Mouse (Mus musculus): ENCODE results near the gene Itsn1.

Gene Itsn1

GRCm38 (mm10) chr16:91732816-91733215, 3.7 kb downstream of the Itsn1 start:
- no peak for DNase-seq

- DNase-seq, result no peak
These were observed 5.7 kb downstream of the Itsn1 start for GRCm38 (mm10) chr16:91734771-91735170.

DNA sequence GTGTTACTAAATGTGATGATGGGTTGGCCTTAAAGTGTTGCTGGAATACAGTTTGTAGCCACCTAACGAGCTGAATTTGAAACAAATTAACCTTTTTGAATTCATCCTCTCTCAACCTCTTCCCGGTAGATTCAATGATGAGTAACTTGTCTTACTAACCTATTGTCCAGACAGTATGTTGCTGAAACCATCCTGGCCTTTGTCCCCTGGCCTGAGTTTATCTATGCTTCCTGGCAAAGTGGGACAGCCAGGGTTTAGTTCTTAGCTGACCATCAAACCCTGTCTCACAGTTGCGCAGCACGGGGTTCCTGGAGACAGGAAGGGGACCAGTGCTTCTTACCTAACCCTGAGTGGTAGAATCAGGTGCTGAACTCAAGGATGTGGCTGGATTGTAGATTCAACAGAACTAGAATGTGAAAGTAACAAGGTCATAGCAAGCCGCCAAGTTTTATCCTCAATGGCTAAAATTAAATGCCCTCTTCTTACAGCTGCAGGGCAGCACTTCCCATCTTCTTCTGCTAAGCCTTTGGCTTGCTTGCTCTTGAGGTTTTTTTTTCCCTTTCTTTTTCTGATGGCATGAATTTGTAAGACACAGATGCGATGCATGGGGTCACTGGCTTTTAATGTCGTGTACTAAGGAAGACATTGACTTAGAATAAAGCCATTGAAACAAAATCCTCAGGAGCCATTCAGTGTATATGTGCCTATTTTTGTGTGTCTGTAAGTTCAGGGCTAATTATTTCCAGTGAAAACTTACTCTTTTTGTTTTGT, 7.2 kb downstream of the Itsn1 start:
- DNase-seq, result no peak

DNA sequence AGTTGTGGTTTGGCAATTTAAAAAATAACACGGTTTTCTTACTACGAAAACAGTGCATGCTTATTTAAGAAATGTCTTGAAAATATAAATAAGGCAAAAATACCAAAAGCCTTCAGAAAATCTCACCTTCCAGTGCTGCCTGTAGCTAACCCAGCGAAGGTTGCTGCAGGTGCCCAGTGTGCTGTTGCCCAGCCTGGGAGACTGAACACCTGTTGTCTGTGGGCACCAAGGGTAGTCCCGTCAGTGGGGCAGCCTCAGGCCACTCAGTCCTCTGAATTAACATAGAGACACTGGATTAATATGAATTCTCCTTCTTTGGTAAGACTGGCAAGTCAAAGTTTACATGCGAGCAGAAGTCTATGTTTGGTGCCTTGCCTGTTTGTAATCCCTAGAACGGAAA, 9.4 kb downstream of the Itsn1 start:
- DNase-seq, result no peak

DNA sequence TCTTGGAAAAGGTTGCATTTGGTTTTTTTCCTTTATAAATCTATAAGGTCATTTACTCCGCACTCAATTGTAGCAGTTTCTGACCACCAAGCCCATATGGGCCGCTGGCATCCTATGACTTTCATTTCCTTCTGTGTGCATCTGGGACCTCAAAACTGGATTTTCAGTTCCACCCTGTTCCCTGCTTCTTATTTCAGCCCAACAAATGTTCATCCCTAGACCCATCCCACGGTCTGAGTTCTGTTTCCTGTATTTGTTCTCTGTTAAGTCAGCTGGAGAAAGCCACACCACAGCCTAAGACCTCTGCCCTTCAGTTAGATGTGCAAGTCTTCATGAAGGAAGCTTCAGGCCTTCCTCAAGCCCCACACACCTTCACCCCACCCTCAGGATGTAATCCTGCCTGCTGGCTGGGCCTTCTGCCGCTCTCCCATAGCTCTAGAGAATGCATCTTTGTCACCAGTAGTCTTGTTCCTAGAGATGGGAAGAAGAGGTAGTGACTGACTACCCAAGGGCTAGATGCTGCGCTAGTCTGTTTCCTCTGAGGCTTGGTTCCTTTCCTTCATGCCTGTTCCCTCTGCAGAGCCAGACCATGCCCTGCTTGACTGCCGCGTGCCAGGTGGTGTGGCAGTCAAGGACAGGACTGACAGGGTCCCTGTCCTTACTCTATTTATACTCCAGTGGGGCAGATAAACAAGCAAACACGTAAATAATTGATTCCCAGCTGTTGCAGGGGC, 11.3 kb downstream of the Itsn1 start:
- DNase-seq, result no peak

DNA sequence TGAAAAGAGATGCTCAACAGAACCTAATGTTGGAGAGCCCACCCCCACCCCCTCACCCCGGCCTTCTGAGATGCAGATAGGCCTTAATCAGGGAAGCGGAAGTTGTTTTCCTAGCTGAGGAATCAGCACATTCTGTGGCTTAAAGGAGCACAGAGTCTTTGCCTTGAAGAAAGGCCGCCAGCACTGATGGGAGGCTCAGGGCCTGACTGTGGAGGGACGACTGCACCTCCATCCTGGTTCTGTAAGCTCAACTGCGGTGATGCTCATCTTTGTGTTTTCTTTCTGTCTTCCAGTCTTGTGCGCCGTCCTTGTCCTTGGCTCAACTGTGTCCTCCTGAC, 11.8 kb downstream of the Itsn1 start:
- DNase-seq, result no peak

DNA sequence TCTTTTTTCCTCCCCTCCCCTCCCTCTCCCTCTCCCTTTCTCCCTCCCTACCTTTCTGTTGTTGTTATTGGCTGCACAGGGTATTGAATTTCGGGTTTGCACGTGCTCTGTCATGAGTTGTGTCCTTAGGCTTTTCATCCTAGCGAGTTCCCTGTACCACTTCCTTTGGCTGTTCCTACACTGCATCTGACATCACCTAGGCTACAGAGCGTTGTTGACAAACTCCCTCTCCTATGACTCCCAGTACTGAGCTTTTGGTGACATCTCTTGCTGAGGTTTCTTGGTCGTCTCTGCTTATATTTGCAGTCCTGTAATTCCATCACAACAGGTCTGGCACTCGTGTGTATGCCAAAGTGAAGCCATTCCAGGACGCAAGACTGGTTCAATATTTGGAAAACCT, 14.0 kb downstream of the Itsn1 start:
- DNase-seq, result no peak

DNA sequence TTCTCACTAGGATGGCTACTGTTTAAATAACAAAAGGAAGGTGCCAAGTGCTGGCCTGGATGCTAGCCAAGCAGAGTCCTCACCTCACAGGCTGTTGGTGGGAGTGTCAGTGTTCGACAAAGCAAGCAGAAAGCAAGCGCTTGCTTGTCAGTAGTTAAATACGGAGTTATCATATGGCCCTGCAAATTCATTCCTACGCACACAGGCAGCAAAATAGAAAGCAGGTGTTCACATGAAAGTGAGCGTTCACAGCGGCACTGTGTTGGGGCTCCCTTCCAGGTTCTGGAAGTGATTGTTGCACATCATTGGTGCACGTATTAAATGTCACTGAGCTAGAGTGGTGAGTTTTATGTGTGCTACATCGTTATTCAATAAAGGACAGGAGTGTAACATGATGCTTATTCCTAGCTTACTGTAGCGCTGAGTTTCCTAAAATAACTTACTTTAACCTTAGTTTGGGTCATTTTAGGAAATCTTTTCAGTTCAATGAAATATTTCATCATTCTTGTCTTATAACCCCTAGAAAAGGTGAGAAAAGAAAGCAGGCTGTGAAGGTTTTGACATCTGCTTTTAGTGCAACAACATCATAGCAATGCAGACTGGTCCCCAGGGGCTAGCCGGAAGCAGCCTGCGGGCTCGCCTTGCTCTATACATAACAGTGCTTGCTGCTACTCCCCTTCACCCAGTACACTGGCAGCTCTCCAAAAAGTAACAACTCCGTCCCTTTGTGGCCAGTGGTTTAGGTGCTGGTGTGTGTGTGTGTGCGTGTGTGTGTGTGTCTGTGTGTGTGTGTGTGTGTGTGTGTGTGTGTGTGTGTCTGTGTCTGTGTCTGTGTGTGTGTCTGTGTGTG, 17.2 kb downstream of the Itsn1 start:
- peak in 1 of 2 experiments; percentile 60 for DNase-seq

GRCm38 (mm10) chr16:91747567-91747966, 18.5 kb downstream of the Itsn1 start:
- no peak for DNase-seq

DNA sequence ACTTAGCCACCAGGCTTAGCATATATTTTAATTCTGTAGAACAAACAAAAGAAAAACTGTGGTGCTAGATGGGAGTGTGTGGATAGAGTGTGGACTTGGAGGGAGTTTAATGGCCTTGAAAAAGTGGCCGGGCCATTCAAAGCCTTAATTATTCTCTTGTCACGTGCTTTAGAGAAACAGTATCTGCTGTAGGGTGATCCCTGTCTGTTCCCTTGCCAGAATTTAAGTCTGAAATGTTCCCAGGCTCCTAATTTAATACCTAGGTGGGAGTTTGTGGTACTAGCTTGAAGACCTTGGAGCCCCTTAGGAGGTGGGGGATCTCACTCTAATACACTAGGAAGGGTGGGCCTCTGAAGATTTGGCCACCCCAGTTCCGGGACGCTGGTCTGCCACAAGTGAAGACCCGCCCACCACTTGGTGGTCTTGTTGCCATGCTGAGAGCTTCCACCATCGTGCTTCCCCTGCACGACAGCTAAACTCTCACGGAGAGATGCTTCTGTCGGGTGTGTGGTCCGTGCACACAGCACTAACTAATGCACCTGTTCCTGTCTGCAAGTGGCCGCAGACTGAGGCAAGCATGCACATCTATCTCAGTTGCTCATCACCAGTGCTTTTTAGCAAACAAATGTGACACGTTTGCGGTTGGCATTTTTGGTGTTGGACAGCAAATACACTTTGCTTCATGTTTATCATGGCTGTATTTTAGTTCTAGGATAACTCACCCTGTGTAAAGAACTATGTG, 22.7 kb downstream of the Itsn1 start:
- DNase-seq, result no peak

- no peak for DNase-seq
These were observed 24.5 kb downstream of the Itsn1 start for GRCm38 (mm10) chr16:91753611-91754010.

DNA sequence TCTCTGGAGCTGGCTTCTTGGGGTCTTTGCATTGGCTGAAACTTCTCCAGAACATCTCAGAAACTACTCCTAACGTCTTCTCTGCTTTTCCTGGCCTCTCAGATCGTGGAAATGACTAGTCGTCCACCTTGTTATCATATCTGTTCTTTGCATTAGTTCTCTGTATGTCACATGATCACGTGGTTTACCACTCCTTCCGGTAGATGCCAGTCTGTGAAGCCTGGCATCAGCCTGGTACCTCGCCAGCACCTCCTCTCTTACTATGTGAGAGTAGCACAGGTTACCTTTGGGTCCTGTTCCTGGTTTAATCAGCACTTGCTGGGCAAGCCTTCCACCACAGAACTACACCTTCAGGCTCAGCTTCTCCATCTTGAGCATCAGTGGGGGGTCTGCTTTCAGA, 25.9 kb downstream of the Itsn1 start:
- no peak for DNase-seq

DNA sequence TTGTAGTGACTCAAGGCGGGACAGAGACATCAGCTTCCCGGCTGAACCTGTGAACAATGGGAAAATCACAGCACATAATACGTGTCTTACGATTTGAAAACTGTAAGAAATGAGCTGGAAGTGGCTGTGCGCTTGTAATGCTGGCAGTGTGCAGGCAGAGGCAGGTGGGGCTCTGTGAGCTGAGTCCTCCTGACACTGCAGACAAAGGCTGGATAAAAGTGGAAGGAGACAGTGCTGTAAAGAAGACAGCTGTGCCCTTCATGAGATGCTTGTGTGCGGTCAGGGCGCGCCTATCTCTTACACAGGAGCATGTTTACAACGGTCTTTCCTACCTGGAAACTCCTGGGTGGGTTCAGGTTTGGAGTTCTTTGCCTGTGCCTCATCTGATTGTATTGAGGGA, 32.1 kb downstream of the Itsn1 start:
- no peak for DNase-seq

- DNase-seq, result no peak
These were observed 32.7 kb downstream of the Itsn1 start for GRCm38 (mm10) chr16:91761761-91762160.

GRCm38 (mm10) chr16:91762476-91762875, 33.4 kb downstream of the Itsn1 start:
- peak in 1 of 2 experiments; percentile 20 for DNase-seq

DNA sequence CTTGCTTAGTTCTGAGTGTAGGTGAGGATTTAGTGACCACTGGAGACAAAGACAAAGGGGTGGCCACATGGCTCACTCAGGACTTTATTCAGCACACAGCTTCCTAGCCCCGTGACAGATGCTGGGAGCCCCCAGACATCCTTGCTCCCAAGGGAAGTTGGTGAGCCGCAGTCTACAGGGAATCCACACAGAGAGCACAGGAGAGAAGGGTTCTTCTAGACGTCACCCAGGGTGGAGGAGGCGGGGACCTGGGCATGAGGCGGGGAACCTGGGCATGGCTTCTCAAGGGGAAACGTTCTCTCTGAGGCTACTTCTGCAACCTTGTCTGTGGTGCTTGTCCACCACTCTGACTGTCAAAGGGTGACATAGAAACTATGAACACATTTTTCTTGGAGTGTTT, 34.9 kb downstream of the Itsn1 start:
- no peak for DNase-seq

GRCm38 (mm10) chr16:91764414-91764813, 35.3 kb downstream of the Itsn1 start:
- DNase-seq, result no peak

DNA sequence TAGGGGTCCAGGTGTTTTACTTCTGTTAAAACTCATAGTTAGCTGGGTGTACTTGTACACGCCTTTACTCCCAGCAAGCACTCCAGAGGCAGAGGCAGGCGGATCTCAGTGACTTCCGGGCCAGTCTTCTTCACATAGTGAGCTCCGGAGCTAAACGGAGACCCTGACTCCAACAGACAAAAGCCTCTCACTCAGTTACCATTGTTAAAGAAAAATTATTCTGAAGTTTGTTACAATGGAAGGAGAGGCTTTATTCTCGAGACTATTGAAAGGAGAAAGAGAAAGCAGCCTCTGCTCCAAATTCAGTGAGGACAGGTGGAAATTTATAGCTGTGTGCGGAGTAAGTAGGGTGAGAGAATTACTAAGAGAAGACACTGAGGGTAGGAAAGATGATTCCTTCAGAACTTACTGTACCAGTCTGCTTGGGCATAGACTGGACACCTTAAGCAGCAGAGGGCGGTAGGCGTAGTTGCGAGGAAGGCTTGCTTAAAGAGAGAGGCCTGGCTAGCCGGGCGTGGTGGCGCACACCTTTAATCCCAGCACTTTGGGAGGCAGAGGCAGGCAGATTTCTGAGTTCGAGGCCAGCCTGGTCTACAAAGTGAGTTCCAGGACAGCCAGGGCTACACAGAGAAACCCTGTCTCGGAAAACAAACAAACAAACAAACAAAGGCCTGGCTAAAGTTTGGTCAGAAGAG, 36.2 kb downstream of the Itsn1 start:
- DNase-seq, result no peak

DNA sequence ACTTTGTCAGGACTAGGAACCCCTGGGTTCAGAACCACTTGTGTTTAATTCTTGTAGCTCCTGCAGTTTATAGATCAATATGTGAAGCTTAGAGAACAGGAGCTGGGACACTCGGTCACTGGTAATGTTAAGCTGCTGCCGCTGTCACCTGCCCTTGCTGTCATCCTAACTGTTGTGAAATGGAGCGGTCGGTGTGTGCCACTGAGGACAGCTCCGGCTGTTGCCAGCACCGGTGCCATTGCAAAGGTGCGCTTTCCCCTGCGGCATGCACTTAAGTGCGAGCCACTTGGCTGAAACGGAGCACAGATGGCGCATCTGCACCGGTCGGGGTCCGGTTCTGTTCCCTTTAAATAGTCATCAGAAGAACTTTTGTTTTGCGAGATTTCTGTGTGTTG, 36.7 kb downstream of the Itsn1 start:
- DNase-seq, result no peak

DNA sequence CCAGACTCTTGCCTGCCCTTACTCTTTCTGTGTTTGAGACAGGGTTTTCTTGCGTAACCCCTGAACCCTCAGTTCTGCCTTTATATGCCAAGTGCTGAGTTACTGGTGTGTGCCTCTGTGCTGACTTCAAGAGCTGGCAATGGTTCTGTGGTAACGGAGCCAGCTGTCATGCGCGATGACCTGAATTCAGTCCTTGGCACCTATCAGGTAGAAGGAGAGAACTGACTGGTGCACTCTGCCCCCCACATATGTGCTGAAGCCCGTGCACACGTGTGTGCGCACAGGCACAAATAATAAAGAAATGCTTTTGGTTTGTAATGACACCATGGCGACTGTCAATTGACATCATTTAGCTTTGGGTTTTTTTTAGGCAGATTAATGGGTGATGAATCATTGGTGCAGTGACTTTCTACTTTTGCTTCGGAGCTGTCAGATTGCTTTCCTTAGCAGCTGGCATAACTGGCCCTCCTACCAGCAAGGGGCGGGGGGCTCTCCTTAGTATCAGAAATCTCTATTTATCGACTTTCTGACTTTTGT, 38.2 kb downstream of the Itsn1 start:
- DNase-seq, result peak; percentile 52 to 56

DNA sequence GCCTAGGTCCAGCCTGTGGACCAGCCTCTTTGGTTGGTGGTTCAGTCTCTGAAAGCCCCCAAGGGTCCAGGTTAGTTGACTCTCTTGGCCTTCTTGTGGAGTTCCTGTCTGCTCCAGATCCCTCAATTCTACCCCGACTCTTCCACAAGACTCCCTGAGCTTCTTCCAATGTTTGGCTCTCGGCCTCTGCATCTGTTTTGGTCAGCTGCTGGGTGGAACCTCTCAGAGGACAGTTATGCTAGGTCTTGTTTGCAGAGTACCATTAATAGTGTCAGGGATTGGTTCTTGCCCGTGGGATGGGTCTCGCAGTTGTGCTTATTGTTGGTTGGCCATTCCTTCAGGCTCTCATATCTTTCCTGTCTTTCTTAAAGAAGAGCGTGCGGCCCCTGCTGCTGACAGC, 39.5 kb downstream of the Itsn1 start:
- no peak for DNase-seq

DNA sequence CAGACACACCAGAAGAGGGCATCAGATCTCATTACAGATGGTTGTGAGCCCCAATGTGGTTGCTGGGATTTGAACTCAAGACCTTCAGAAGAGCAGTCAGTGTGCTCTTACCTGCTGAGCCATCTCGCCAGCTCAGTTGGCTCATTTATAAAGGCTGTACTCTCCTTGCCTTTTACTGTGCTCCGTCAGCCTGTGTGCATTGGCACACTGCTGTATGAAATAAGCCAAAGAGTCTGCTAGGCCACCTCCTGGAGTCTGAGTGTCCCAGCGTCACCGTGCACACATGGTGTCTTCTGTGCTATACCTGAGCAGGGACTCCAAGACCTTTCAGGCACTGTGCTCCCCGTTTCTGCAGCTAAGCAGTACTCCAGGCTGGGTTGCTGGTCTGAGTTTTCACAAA, 40.8 kb downstream of the Itsn1 start:
- no peak for DNase-seq

Measured in kidney, postnatal 36 days (tissue).